ENCODE assay signal across 15 mouse cellular contexts in genomic region chr2:144128038-144128402, GRCm38 (mm10).
DNase-seq lines count a peak whose midpoint lies in the region; ATAC-seq and TF ChIP-seq lines count a peak whose summit lies in the region.
"Had no signal": no experiment of that assay in that cellular context is flagged by ENCODE, and none has a peak within 500 bp of the region (broad histone marks: within the 10 kb centered on the region; RNA-seq: fewer than 3 reads in every experiment).

No protein-coding gene starts in this region.

- no peak for TF ChIP-seq CTCF in kidney, postnatal 0 days (IDR thresholded peaks at IDR 0.05; ENCODE audit: low read depth)

- no peak overlapping the region for H3K4me3 ChIP-seq in hindbrain, embryonic 12.5 days
- H3K4me3 ChIP-seq in hindbrain, embryonic 11.5 days (ENCODE audit: low read depth, low read length): no peak overlapping the region
- no peak overlapping the region for H3K4me3 ChIP-seq in kidney, postnatal 0 days (replicated peaks; ENCODE audit: low read depth, low read length)

- peak; percentile 74 for ATAC-seq in hindbrain, embryonic 12.5 days (ENCODE audit: low FRiP score)
- no peak for ATAC-seq in hindbrain, embryonic 11.5 days (ENCODE audit: low FRiP score)
- peak; percentile 18; the same call in 1 of the 2 replicates for ATAC-seq in kidney, postnatal 0 days (replicated peaks; ENCODE audit: low FRiP score, low read depth)
- ATAC-seq: liver, postnatal 0 days had no signal

- H3K27ac ChIP-seq in hindbrain, embryonic 12.5 days: no peak overlapping the region
- H3K27ac ChIP-seq in hindbrain, embryonic 11.5 days (ENCODE audit: low read depth, low read length): no peak overlapping the region
- H3K27ac ChIP-seq in kidney, postnatal 0 days: no peak overlapping the region
- H3K27ac ChIP-seq: stomach, postnatal 0 days had no signal

- DNase-seq in hindbrain, embryonic 11.5 days (ENCODE audit: low spot score): no peak
- peak; percentile 20 for DNase-seq in right cerebral cortex, postnatal 4 days
- no peak for DNase-seq in right cerebral cortex, postnatal 25 days
- DNase-seq in kidney, postnatal 0 days (ENCODE audit: low spot score): no peak
- no peak for DNase-seq in cerebellum, postnatal 36 days
- no peak for DNase-seq in lung, postnatal 10 days
- no peak for DNase-seq in embryo, embryonic 9.5 days (ENCODE audit: extremely low spot score)
- DNase-seq: cerebellum, adult 18-20 months; heart, postnatal 14 days; liver, postnatal 0 days; lung, postnatal 4 days; thymus, postnatal 25 days had no signal

- no peaks in the 10 kb centered on the region for H3K27me3 ChIP-seq in hindbrain, embryonic 12.5 days
- no peaks in the 10 kb centered on the region for H3K27me3 ChIP-seq in hindbrain, embryonic 11.5 days (ENCODE audit: control insufficient read depth, insufficient read depth, low read length)
- H3K27me3 ChIP-seq in kidney, postnatal 0 days (ENCODE audit: insufficient read depth, low read length): no peaks in the 10 kb centered on the region
- H3K27me3 ChIP-seq: Patski had no signal

- no peak overlapping the region for H3K4me2 ChIP-seq in hindbrain, embryonic 12.5 days (replicated peaks)
- H3K4me2 ChIP-seq in hindbrain, embryonic 11.5 days (replicated peaks; ENCODE audit: low read depth, low read length): no peak overlapping the region
- H3K4me2 ChIP-seq in kidney, postnatal 0 days (ENCODE audit: low read length): no peak overlapping the region

- WGBS in hindbrain, embryonic 12.5 days: 85% methylated on average over 3 of the region's 3 CpGs
- 87% methylated on average over 3 of the region's 3 CpGs for WGBS in hindbrain, embryonic 11.5 days
- WGBS in kidney, postnatal 0 days: 70% methylated on average over 3 of the region's 3 CpGs

- H3K9ac ChIP-seq in hindbrain, embryonic 12.5 days: no peak overlapping the region
- no peak overlapping the region for H3K9ac ChIP-seq in hindbrain, embryonic 11.5 days (ENCODE audit: low read depth, low read length)
- no peak overlapping the region for H3K9ac ChIP-seq in kidney, postnatal 0 days (ENCODE audit: low read depth, low read length)
- H3K9ac ChIP-seq: liver, postnatal 0 days had no signal

- H3K36me3 ChIP-seq in hindbrain, embryonic 12.5 days: no peaks in the 10 kb centered on the region
- H3K36me3 ChIP-seq in hindbrain, embryonic 11.5 days (ENCODE audit: control insufficient read depth, insufficient read depth, low read length): no peaks in the 10 kb centered on the region
- no peaks in the 10 kb centered on the region for H3K36me3 ChIP-seq in kidney, postnatal 0 days (ENCODE audit: insufficient read depth, low read length)

- 0 out of 2 replicates have a peak, but pooled peaks cover 2% of the 10 kb centered on the region for H3K4me1 ChIP-seq in hindbrain, embryonic 12.5 days
- no peaks in the 10 kb centered on the region for H3K4me1 ChIP-seq in hindbrain, embryonic 11.5 days (replicated peaks; ENCODE audit: control insufficient read depth, insufficient read depth, low read length)
- H3K4me1 ChIP-seq in kidney, postnatal 0 days (replicated peaks; ENCODE audit: insufficient read depth, low read length): peaks cover 9% of the 10 kb centered on the region

- H3K9me3 ChIP-seq in hindbrain, embryonic 12.5 days (replicated peaks): no peaks in the 10 kb centered on the region
- no peaks in the 10 kb centered on the region for H3K9me3 ChIP-seq in hindbrain, embryonic 11.5 days (ENCODE audit: control insufficient read depth, low read length)
- no peaks in the 10 kb centered on the region for H3K9me3 ChIP-seq in kidney, postnatal 0 days (replicated peaks; ENCODE audit: low read length)
